Comparison of ENCODE assay signal across 29 mouse cellular contexts in the genomic region with DNA sequence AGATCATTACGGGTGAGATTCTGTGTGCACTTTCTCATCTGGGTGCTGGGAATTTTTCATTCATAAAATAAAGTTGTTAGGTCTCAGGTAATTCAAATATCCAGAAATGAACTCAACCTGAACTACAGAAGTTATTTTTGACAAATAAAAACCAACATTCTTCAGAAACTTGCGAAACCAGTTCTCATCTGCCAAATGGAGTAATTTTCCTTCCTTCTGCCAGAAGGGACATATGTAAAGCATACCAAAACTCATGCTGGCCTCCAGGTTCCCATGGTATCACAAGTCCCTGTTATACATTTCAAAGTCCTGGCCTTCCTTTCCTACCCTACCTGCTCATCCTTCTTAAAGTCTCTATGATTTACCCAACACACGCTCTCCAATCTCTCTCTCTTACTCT. TPM values are rescaled to one million over a fixed set of nuclear protein-coding genes. Genes with fewer than 3 reads are reported as not detected.
A peak's percentile ranks its signal among the peaks of the same experiment; 100 is the strongest.
DNase-seq lines count a peak whose midpoint lies in the region; ATAC-seq and TF ChIP-seq lines count a peak whose summit lies in the region.
"Had no signal": no experiment of that assay in that cellular context is flagged by ENCODE, and none has a peak within 500 bp of the region (broad histone marks: within the 10 kb centered on the region; RNA-seq: fewer than 3 reads in every experiment).

No protein-coding gene starts in this region.

- no peak for TF ChIP-seq POLR2A in lung, adult 2 months (IDR thresholded peaks at IDR 0.05; ENCODE audit: borderline replicate concordance, extremely low read depth, low read depth, low read length)

- H3K27me3 ChIP-seq in embryonic facial prominence, embryonic 11.5 days (ENCODE audit: control insufficient read depth, insufficient read depth, low read length) = no peaks in the 10 kb centered on the region
- no peaks in the 10 kb centered on the region for H3K27me3 ChIP-seq in embryonic facial prominence, embryonic 10.5 days (replicated peaks; ENCODE audit: low read depth, poor library complexity, severe bottlenecking)
- H3K27me3 ChIP-seq in lung, embryonic 14.5 days (ENCODE audit: insufficient read depth, low read length) = no peaks in the 10 kb centered on the region
- H3K27me3 ChIP-seq in lung, embryonic 16.5 days (ENCODE audit: control insufficient read depth, insufficient read depth, low read depth, low read length) = no peaks in the 10 kb centered on the region
- H3K27me3 ChIP-seq in embryonic facial prominence, embryonic 14.5 days (replicated peaks; ENCODE audit: control insufficient read depth, insufficient read depth, low read length) = no peaks in the 10 kb centered on the region
- H3K27me3 ChIP-seq: CH12.LX; embryonic facial prominence, embryonic 12.5 days; embryonic facial prominence, embryonic 15.5 days; forebrain, embryonic 12.5 days had no signal

- no peak overlapping the region for H3K4me3 ChIP-seq in embryonic facial prominence, embryonic 11.5 days (ENCODE audit: low read depth, low read length)
- H3K4me3 ChIP-seq in embryonic facial prominence, embryonic 10.5 days = no peak overlapping the region
- H3K4me3 ChIP-seq in lung, embryonic 14.5 days (ENCODE audit: low read depth, low read length) = no peak overlapping the region
- no peak overlapping the region for H3K4me3 ChIP-seq in lung, embryonic 16.5 days (ENCODE audit: low read length)
- no peak overlapping the region for H3K4me3 ChIP-seq in lung, adult 2 months (replicated peaks; ENCODE audit: extremely low read depth, low read depth, low read length)
- H3K4me3 ChIP-seq in embryonic facial prominence, embryonic 14.5 days (ENCODE audit: low read depth, low read length) = no peak overlapping the region
- H3K4me3 ChIP-seq: embryonic facial prominence, embryonic 12.5 days; embryonic facial prominence, embryonic 15.5 days; erythroblast, embryonic 14.5 days; forebrain, embryonic 10.5 days; forebrain, embryonic 12.5 days had no signal

- 91% methylated on average over 3 of the region's 3 CpGs for WGBS in embryonic facial prominence, embryonic 11.5 days
- WGBS in embryonic facial prominence, embryonic 10.5 days = 91% methylated on average over 3 of the region's 3 CpGs
- 80% methylated on average over 3 of the region's 3 CpGs for WGBS in lung, embryonic 14.5 days
- 70% methylated on average over 3 of the region's 3 CpGs for WGBS in lung, embryonic 16.5 days
- 83% methylated on average over 3 of the region's 3 CpGs for WGBS in lung, adult 2 months
- 76% methylated on average over 3 of the region's 3 CpGs for WGBS in embryonic facial prominence, embryonic 14.5 days

- H3K9me3 ChIP-seq in embryonic facial prominence, embryonic 11.5 days (replicated peaks; ENCODE audit: control insufficient read depth, low read length) = no peaks in the 10 kb centered on the region
- no peaks in the 10 kb centered on the region for H3K9me3 ChIP-seq in embryonic facial prominence, embryonic 10.5 days
- H3K9me3 ChIP-seq in lung, embryonic 14.5 days (ENCODE audit: low read depth, low read length) = no peaks in the 10 kb centered on the region
- no peaks in the 10 kb centered on the region for H3K9me3 ChIP-seq in lung, embryonic 16.5 days (ENCODE audit: control insufficient read depth, low read length)
- H3K9me3 ChIP-seq in embryonic facial prominence, embryonic 14.5 days (ENCODE audit: control insufficient read depth, low read length) = no peaks in the 10 kb centered on the region
- H3K9me3 ChIP-seq: embryonic facial prominence, embryonic 12.5 days; embryonic facial prominence, embryonic 15.5 days; forebrain, embryonic 10.5 days; forebrain, embryonic 12.5 days; G1E had no signal

- no peak overlapping the region for H3K9ac ChIP-seq in embryonic facial prominence, embryonic 11.5 days (replicated peaks; ENCODE audit: low read length)
- no peak overlapping the region for H3K9ac ChIP-seq in lung, embryonic 14.5 days
- no peak overlapping the region for H3K9ac ChIP-seq in lung, embryonic 16.5 days (ENCODE audit: low read length)
- H3K9ac ChIP-seq in embryonic facial prominence, embryonic 14.5 days (ENCODE audit: low read depth, low read length) = no peak overlapping the region
- H3K9ac ChIP-seq: embryonic facial prominence, embryonic 12.5 days; embryonic facial prominence, embryonic 15.5 days; forebrain, embryonic 12.5 days had no signal

- peak; percentile 10 for DNase-seq in embryonic facial prominence, embryonic 11.5 days (ENCODE audit: low spot score)
- no peak for DNase-seq in embryonic facial prominence, embryonic 10.5 days (ENCODE audit: low spot score)
- DNase-seq in lung, embryonic 14.5 days = peak; percentile 69
- DNase-seq in lung, postnatal 10 days = no peak
- no peak for DNase-seq in lung, adult 2 months
- DNase-seq in embryonic facial prominence, embryonic 14.5 days (ENCODE audit: low spot score) = peak; percentile 64
- DNase-seq: adrenal gland, adult 8-10 months; adrenal gland, postnatal 14 days; adrenal gland, postnatal 36 days; B cell, adult 2 months; cerebellum, adult 11-12 months; cerebellum, adult 2 months; cerebellum, adult 9-10 months; cerebellum, postnatal 10 days; cerebellum, postnatal 25 days had no signal

- no peak overlapping the region for H3K4me2 ChIP-seq in embryonic facial prominence, embryonic 11.5 days (ENCODE audit: low read depth, low read length)
- H3K4me2 ChIP-seq in lung, embryonic 14.5 days = no peak overlapping the region
- H3K4me2 ChIP-seq in lung, embryonic 16.5 days (ENCODE audit: low read depth, low read length) = no peak overlapping the region
- H3K4me2 ChIP-seq in embryonic facial prominence, embryonic 14.5 days (ENCODE audit: low read depth, low read length) = no peak overlapping the region
- H3K4me2 ChIP-seq: embryonic facial prominence, embryonic 12.5 days; embryonic facial prominence, embryonic 15.5 days; forebrain, embryonic 12.5 days had no signal

- no peaks in the 10 kb centered on the region for H3K4me1 ChIP-seq in embryonic facial prominence, embryonic 11.5 days (ENCODE audit: control insufficient read depth, insufficient read depth, low read length)
- H3K4me1 ChIP-seq in embryonic facial prominence, embryonic 10.5 days = no peaks in the 10 kb centered on the region
- H3K4me1 ChIP-seq in lung, embryonic 14.5 days (ENCODE audit: insufficient read depth) = no peaks in the 10 kb centered on the region
- H3K4me1 ChIP-seq in lung, embryonic 16.5 days (replicated peaks; ENCODE audit: control insufficient read depth, insufficient read depth, low read length) = no peaks in the 10 kb centered on the region
- no peaks in the 10 kb centered on the region for H3K4me1 ChIP-seq in lung, adult 2 months (ENCODE audit: control insufficient read depth, insufficient read depth, low read length)
- no peaks in the 10 kb centered on the region for H3K4me1 ChIP-seq in embryonic facial prominence, embryonic 14.5 days (ENCODE audit: control insufficient read depth, insufficient read depth, low read length)
- H3K4me1 ChIP-seq: embryonic facial prominence, embryonic 12.5 days; embryonic facial prominence, embryonic 15.5 days; forebrain, embryonic 10.5 days; forebrain, embryonic 12.5 days had no signal

- TF ChIP-seq CTCF in lung, embryonic 14.5 days (IDR thresholded peaks at IDR 0.05; ENCODE audit: low read depth) = no peak
- TF ChIP-seq CTCF in lung, adult 2 months (IDR thresholded peaks at IDR 0.05; ENCODE audit: insufficient read depth, low read length) = no peak

- H3K27ac ChIP-seq in embryonic facial prominence, embryonic 11.5 days (replicated peaks; ENCODE audit: low read depth, low read length) = no peak overlapping the region
- H3K27ac ChIP-seq in embryonic facial prominence, embryonic 10.5 days (replicated peaks) = no peak overlapping the region
- H3K27ac ChIP-seq in lung, embryonic 14.5 days (ENCODE audit: low read depth) = no peak overlapping the region
- H3K27ac ChIP-seq in lung, embryonic 16.5 days (ENCODE audit: low read length) = peak overlapping the region; percentile 39; the same call in 1 of the 2 replicates
- H3K27ac ChIP-seq in embryonic facial prominence, embryonic 14.5 days (replicated peaks; ENCODE audit: low read depth, low read length) = no peak overlapping the region
- H3K27ac ChIP-seq: embryonic facial prominence, embryonic 12.5 days; embryonic facial prominence, embryonic 15.5 days; forebrain, embryonic 10.5 days; forebrain, embryonic 12.5 days had no signal

- no peaks in the 10 kb centered on the region for H3K36me3 ChIP-seq in embryonic facial prominence, embryonic 11.5 days (replicated peaks; ENCODE audit: control insufficient read depth, insufficient read depth, low read depth, low read length)
- no peaks in the 10 kb centered on the region for H3K36me3 ChIP-seq in embryonic facial prominence, embryonic 10.5 days (replicated peaks)
- no peaks in the 10 kb centered on the region for H3K36me3 ChIP-seq in lung, embryonic 14.5 days (ENCODE audit: insufficient read depth)
- no peaks in the 10 kb centered on the region for H3K36me3 ChIP-seq in lung, embryonic 16.5 days (ENCODE audit: control insufficient read depth, insufficient read depth, low read length)
- H3K36me3 ChIP-seq in embryonic facial prominence, embryonic 14.5 days (ENCODE audit: control insufficient read depth, insufficient read depth, low read length) = no peaks in the 10 kb centered on the region
- H3K36me3 ChIP-seq: embryonic facial prominence, embryonic 12.5 days; embryonic facial prominence, embryonic 15.5 days; forebrain, embryonic 10.5 days; forebrain, embryonic 12.5 days; G1E had no signal

- ATAC-seq in embryonic facial prominence, embryonic 11.5 days (replicated peaks; ENCODE audit: insufficient number of reproducible peaks, low FRiP score, low TSS enrichment, low read depth) = no peak
- no peak for ATAC-seq in lung, embryonic 14.5 days (ENCODE audit: insufficient read depth)
- no peak for ATAC-seq in lung, embryonic 16.5 days (ENCODE audit: low read depth)
- ATAC-seq in embryonic facial prominence, embryonic 14.5 days (ENCODE audit: low read depth) = no peak
- ATAC-seq: activated CD4-positive, CD25-positive, alpha-beta regulatory T cell, adult 4 months; CD4-positive, CD25-positive, alpha-beta regulatory T cell, adult 4 months; forebrain, embryonic 14.5 days; forebrain, embryonic 16.5 days; Patski had no signal

RNA-seq across cellular contexts. Expression of gene Rptn, which starts 10.4 kb away (rescaled TPM):
- polyA plus RNA-seq in embryonic facial prominence, embryonic 11.5 days (2014; fragmentation: Nextera tagmentation; extraction: Ambion mirVana) = not detected in 2 replicates
- not detected in 2 replicates for polyA plus RNA-seq in embryonic facial prominence, embryonic 10.5 days (2016; fragmentation: Nextera tagmentation; extraction: Ambion mirVana)
- polyA plus RNA-seq in lung, embryonic 14.5 days (2014; fragmentation: Nextera tagmentation; extraction: Ambion mirVana) = not detected in 2 replicates
- polyA plus RNA-seq in lung, embryonic 16.5 days (2015; fragmentation: Nextera tagmentation; extraction: Ambion mirVana) = 0.10 TPM in 1 of 2 replicates, not detected in the other
- 0.16 and 42.1 TPM in 2 replicates for polyA plus RNA-seq in lung, adult 2 months (2012; rRNA removed)
- 0.71 and 3.3 TPM in 2 replicates for polyA plus RNA-seq in embryonic facial prominence, embryonic 14.5 days (2014; fragmentation: Nextera tagmentation; extraction: Ambion mirVana)
- polyA plus RNA-seq: CD4-positive, CD25-positive, alpha-beta regulatory T cell, adult 4 months; cerebellum, adult 2 months; cortical plate, adult 2 months; embryonic facial prominence, embryonic 12.5 days; forebrain, embryonic 10.5 days; forebrain, embryonic 12.5 days; forebrain, embryonic 14.5 days; forebrain, embryonic 16.5 days; G1E; Patski had no signal

RNA-seq across cellular contexts. Expression of gene Tchh, which starts 38.2 kb away (rescaled TPM):
- 0.42 TPM in 2 replicates for polyA plus RNA-seq in embryonic facial prominence, embryonic 11.5 days (2014; fragmentation: Nextera tagmentation; extraction: Ambion mirVana)
- polyA plus RNA-seq in embryonic facial prominence, embryonic 10.5 days (2016; fragmentation: Nextera tagmentation; extraction: Ambion mirVana) = 0.29 and 0.32 TPM in 2 replicates
- polyA plus RNA-seq in lung, embryonic 14.5 days (2014; fragmentation: Nextera tagmentation; extraction: Ambion mirVana) = 1.4 and 1.9 TPM in 2 replicates
- 4.8 and 4.9 TPM in 2 replicates for polyA plus RNA-seq in lung, embryonic 16.5 days (2015; fragmentation: Nextera tagmentation; extraction: Ambion mirVana)
- polyA plus RNA-seq in lung, adult 2 months (2012; rRNA removed) = 0.27 and 0.28 TPM in 2 replicates
- polyA plus RNA-seq in embryonic facial prominence, embryonic 14.5 days (2014; fragmentation: Nextera tagmentation; extraction: Ambion mirVana) = 3.4 and 4.2 TPM in 2 replicates
- polyA plus RNA-seq: activated CD4-positive, CD25-positive, alpha-beta regulatory T cell, adult 4 months; CD4-positive, CD25-positive, alpha-beta regulatory T cell, adult 4 months; erythroblast, embryonic 14.5 days; G1E had no signal

Comparison
In these comparisons a context has a peak if more than half of its experiments do, and no peak if none do; other contexts are left out.
1. DNase-seq: peak in embryonic facial prominence, embryonic 11.5 days (single experiment), lung, embryonic 14.5 days (single experiment) and embryonic facial prominence, embryonic 14.5 days (single experiment); none in embryonic facial prominence, embryonic 10.5 days (single experiment), lung, postnatal 10 days (single experiment) and lung, adult 2 months (single experiment).